Mouse (Mus musculus) CH12.LX (cell line): ENCODE data around the gene Itgad.

ENCODE experiments used
- CHD2 ChIP-seq: IDR thresholded peaks from 2 replicates; pipeline ENCODE4 v1.6.1; 2011; ENCODE audit warnings: low read length, improper control_type of control experiment
- CTCF ChIP-seq, 2 experiments: IDR thresholded peaks in 1 of 2; conservative IDR thresholded peaks in 1 of 2; 2 replicates each; pipeline ENCODE4 v1.5.1; 2011 to 2012; ENCODE audit warnings: low read depth in 2 of 2, low read length in 2 of 2, improper control_type of control experiment in 1 of 2, inconsistent platforms in 1 of 2, mild to moderate bottlenecking in 1 of 2, moderate library complexity in 1 of 2
- E2F4 ChIP-seq: IDR thresholded peaks from 2 replicates; pipeline ENCODE4 v1.6.1; 2011; ENCODE audit warnings: low read depth, low read length, improper control_type of control experiment; ENCODE audit not compliant: insufficient replicate concordance
- ELF1 ChIP-seq: IDR thresholded peaks from 2 replicates; pipeline ENCODE4 v1.6.1; 2014; ENCODE audit warnings: low read depth, mild to moderate bottlenecking, inconsistent platforms, low read length, improper control_type of control experiment
- EP300 ChIP-seq: IDR thresholded peaks from 2 replicates; pipeline ENCODE4 v1.6.1; 2011; ENCODE audit warnings: low read length, improper control_type of control experiment
- MAFK ChIP-seq: IDR thresholded peaks from 2 replicates; pipeline ENCODE4 v1.6.1; 2011; ENCODE audit warnings: low read length, improper control_type of control experiment; ENCODE audit not compliant: insufficient replicate concordance
- MEF2A ChIP-seq: IDR thresholded peaks from 2 replicates; pipeline ENCODE4 v1.6.1; 2014; ENCODE audit warnings: low read depth, mild to moderate bottlenecking, inconsistent platforms, low read length, improper control_type of control experiment, borderline replicate concordance
- MXI1 ChIP-seq: IDR thresholded peaks from 2 replicates; pipeline ENCODE4 v1.6.1; 2011; ENCODE audit warnings: mild to moderate bottlenecking, low read depth, low read length, improper control_type of control experiment
- NRF1 ChIP-seq: IDR thresholded peaks from 2 replicates; pipeline ENCODE4 v1.6.1; 2014; ENCODE audit warnings: low read depth, mild to moderate bottlenecking, inconsistent platforms, low read length, improper control_type of control experiment, moderate library complexity
- POLR2A ChIP-seq: IDR thresholded peaks from 2 replicates; pipeline ENCODE4 v1.6.1; 2011; ENCODE audit warnings: low read depth, mild to moderate bottlenecking, improper control_type of control experiment, low read length
- TCF12 ChIP-seq: IDR thresholded peaks from 2 replicates; pipeline ENCODE4 v1.6.1; 2014; ENCODE audit warnings: low read depth, mild to moderate bottlenecking, inconsistent platforms, low read length, improper control_type of control experiment
- UBTF ChIP-seq: IDR thresholded peaks from 2 replicates; pipeline ENCODE4 v1.6.1; 2012; ENCODE audit warnings: low read depth, mild to moderate bottlenecking, inconsistent platforms, low read length, improper control_type of control experiment, moderate library complexity
- USF2 ChIP-seq: conservative IDR thresholded peaks from 2 replicates; pipeline ENCODE4 v1.6.1; 2011; ENCODE audit warnings: low read depth, low read length, improper control_type of control experiment

- TF ChIP-seq CTCF (conservative IDR thresholded peaks at IDR 0.05 in 1 of 2, IDR thresholded peaks at IDR 0.05 in 1 of 2; ENCODE audit: low read depth in 2 of 2, low read length in 2 of 2) (no peak), NRF1 (no peak), POLR2A (no peak), EP300 (no peak), TCF12 (no peak), MAFK (no peak), E2F4 (no peak), MXI1 (no peak), CHD2 (no peak), UBTF (no peak), USF2 (no peak), MEF2A (no peak), ELF1 (no peak)
These were observed 116.3 kb downstream of the Itgad start for GRCm38 (mm10) chr7:128270431-128270850.
